Mouse (Mus musculus) CH12.LX (cell line): ENCODE measurements at regions not wholly inside any gene's neighbourhood (a gene's known extent, or its start where the extent isn't known, plus 50 kb on each side); places are given as distances from the start of the nearest gene placed in this dataset.

Source experiments
- DNase-seq: peaks from one replicate; pipeline ENCODE4 v3.0.0-alpha.2; 2013; ENCODE audit errors: extremely low read depth
- H3K27ac ChIP-seq: 2 replicates; pipeline ENCODE4 v1.5.1; 2012; ENCODE audit warnings: low read depth, mild to moderate bottlenecking, control low read depth, moderate library complexity; ENCODE audit not compliant: insufficient read depth
- H3K27me3 ChIP-seq: replicated peaks from 2 replicates; pipeline ENCODE3; 2012; ENCODE audit warnings: inconsistent platforms
- H3K36me3 ChIP-seq, 2 experiments: replicated peaks in 1 of 2; 2 replicates each; pipeline versions ENCODE3 to v1.6.1; 2012; ENCODE audit warnings: inconsistent platforms in 1 of 2, low read length in 1 of 2, mild to moderate bottlenecking in 1 of 2, mixed read lengths in 1 of 2, moderate library complexity in 1 of 2; ENCODE audit not compliant: control insufficient read depth in 1 of 2, insufficient read depth in 1 of 2
- H3K4me1 ChIP-seq, 2 experiments: 2 replicates each; pipeline ENCODE4 v1.6.1; 2012; ENCODE audit warnings: inconsistent platforms in 1 of 2, moderate library complexity in 1 of 2; ENCODE audit not compliant: insufficient read depth in 2 of 2, control insufficient read depth in 1 of 2
- H3K4me2 ChIP-seq: 2 replicates; pipeline ENCODE4 v1.6.1; 2012; ENCODE audit warnings: low read depth, mild to moderate bottlenecking, control low read depth; ENCODE audit not compliant: poor library complexity, insufficient read depth, severe bottlenecking
- H3K4me3 ChIP-seq, 3 experiments: fragments of 150-350 bp in 1 of 3; sonication (generic) in 1 of 3; replicated peaks in 1 of 3; 2 replicates each; pipeline versions ENCODE3 to v1.5.1; 2011 to 2012; ENCODE audit warnings: low read depth in 2 of 3, low read length in 2 of 3, mild to moderate bottlenecking in 2 of 3, moderate library complexity in 2 of 3, control low read depth in 1 of 3, improper control_type of control experiment in 1 of 3, inconsistent platforms in 1 of 3, mixed read lengths in 1 of 3; ENCODE audit not compliant: poor library complexity in 1 of 3
- H3K79me2 ChIP-seq: replicated peaks from 2 replicates; pipeline ENCODE4 v1.6.1; 2012; ENCODE audit warnings: mild to moderate bottlenecking, moderate library complexity; ENCODE audit not compliant: control insufficient read depth, poor library complexity, insufficient read depth, severe bottlenecking; ENCODE audit errors: extremely low read depth
- H3K9ac ChIP-seq: 2 replicates; pipeline ENCODE4 v1.6.1; 2012; ENCODE audit warnings: low read depth, mild to moderate bottlenecking, control low read depth, moderate library complexity; ENCODE audit not compliant: insufficient read depth
- H3K9me3 ChIP-seq: replicated peaks from 2 replicates; pipeline ENCODE3; 2012; ENCODE audit warnings: low read length, inconsistent platforms, mixed read lengths
- BHLHE40 ChIP-seq: IDR thresholded peaks from 2 replicates; pipeline ENCODE4 v1.6.1; 2011; ENCODE audit warnings: mild to moderate bottlenecking, low read depth, low read length, improper control_type of control experiment
- CTCF ChIP-seq, 2 experiments: IDR thresholded peaks in 1 of 2; conservative IDR thresholded peaks in 1 of 2; 2 replicates each; pipeline ENCODE4 v1.5.1; 2011 to 2012; ENCODE audit warnings: low read depth in 2 of 2, low read length in 2 of 2, improper control_type of control experiment in 1 of 2, inconsistent platforms in 1 of 2, mild to moderate bottlenecking in 1 of 2, moderate library complexity in 1 of 2
- E2F4 ChIP-seq: IDR thresholded peaks from 2 replicates; pipeline ENCODE4 v1.6.1; 2011; ENCODE audit warnings: low read depth, low read length, improper control_type of control experiment; ENCODE audit not compliant: insufficient replicate concordance
- ELF1 ChIP-seq: IDR thresholded peaks from 2 replicates; pipeline ENCODE4 v1.6.1; 2014; ENCODE audit warnings: low read depth, mild to moderate bottlenecking, inconsistent platforms, low read length, improper control_type of control experiment
- ETS1 ChIP-seq: conservative IDR thresholded peaks from 2 replicates; pipeline ENCODE4 v1.6.1; 2012; ENCODE audit warnings: low read depth, mild to moderate bottlenecking, inconsistent platforms, low read length, improper control_type of control experiment, moderate library complexity
- MAFK ChIP-seq: IDR thresholded peaks from 2 replicates; pipeline ENCODE4 v1.6.1; 2011; ENCODE audit warnings: low read length, improper control_type of control experiment; ENCODE audit not compliant: insufficient replicate concordance
- POLR2A ChIP-seq: IDR thresholded peaks from 2 replicates; pipeline ENCODE4 v1.6.1; 2011; ENCODE audit warnings: low read depth, mild to moderate bottlenecking, improper control_type of control experiment, low read length
- RAD21 ChIP-seq: IDR thresholded peaks from 2 replicates; pipeline ENCODE4 v1.6.1; 2011; ENCODE audit warnings: low read depth, mild to moderate bottlenecking, low read length, improper control_type of control experiment, moderate library complexity
- SMC3 ChIP-seq: IDR thresholded peaks from 2 replicates; pipeline ENCODE4 v1.6.1; 2011; ENCODE audit warnings: low read depth, low read length, improper control_type of control experiment
- dilution Hi-C: fragments of 300-500 bp; cut with MboI; formaldehyde crosslinking; loops from 2 replicates; pipeline ENCODE4 v1.14.3; 2020; ENCODE audit warnings: low sequenced_read_pairs; ENCODE audit not compliant: extremely low pct_unique_long_range_greater_than_20kb, extremely low pct_ligation_motif_present
- in situ Hi-C: fragments of 300-500 bp; cut with MboI; formaldehyde crosslinking; loops from 3 replicates; pipeline ENCODE4 v1.14.3; 2019; ENCODE audit warnings: low sequenced_read_pairs, low pct_ligation_motif_present, low pct_unique_long_range_greater_than_20kb, mixed read lengths

DNA sequence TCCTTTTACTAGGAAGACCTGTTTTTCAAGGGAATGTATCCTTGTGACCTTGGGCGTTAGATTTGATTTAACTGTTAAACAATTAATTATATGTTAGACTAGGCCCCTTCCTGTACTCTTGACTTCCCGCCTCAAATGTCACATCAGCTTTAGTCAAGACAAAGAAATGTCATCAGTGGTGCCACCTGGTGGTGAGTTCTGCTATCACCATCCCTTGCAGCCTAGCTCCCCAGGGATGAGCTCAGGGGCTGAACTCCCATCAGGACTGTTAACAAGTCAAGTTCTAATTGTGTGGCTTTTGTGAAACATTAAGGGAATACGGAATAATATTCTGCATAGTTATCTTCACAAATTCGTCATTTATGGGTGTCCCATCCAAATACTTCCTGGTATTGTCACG lies 436.8 kb downstream of the Fut8 start:
- Histone ChIP-seq H3K9ac (no peak overlapping the region), H3K27me3 (no peaks in the 10 kb centered on the region), H3K4me2 (no peak overlapping the region), H3K4me1 (peaks cover 0 to 4% of the 10 kb centered on the region in 2 experiments; a peak in 1 of 4 replicates), H3K9me3 (peaks cover 2% of the 10 kb centered on the region), H3K79me2 (no peaks in the 10 kb centered on the region), H3K36me3 (no peaks in the 10 kb centered on the region)
- DNase-seq: peak; percentile 67
- peak; percentile 68 to 81 for TF ChIP-seq CTCF (conservative IDR thresholded peaks at IDR 0.05 in 1 of 2, IDR thresholded peaks at IDR 0.05 in 1 of 2; ENCODE audit: low read depth in 2 of 2, low read length in 2 of 2)
- TF ChIP-seq E2F4: 0 out of 2 replicates have a peak, but pooled peaks have one; percentile 25
- TF ChIP-seq POLR2A: no peak
- peak; percentile 47 for TF ChIP-seq RAD21
- no peak for TF ChIP-seq MAFK
- peak; percentile 76 for TF ChIP-seq SMC3
- TF ChIP-seq ELF1: 0 out of 2 replicates have a peak, but pooled peaks have one; percentile 19
- TF ChIP-seq, all 38 proteins: peak for 5
- in situ Hi-C loops: loop anchor here (10.0 to 25.0 kb wide), 2 partner anchors 437 to 680 kb away; partner anchors contain the start of gene Fut8
- H3K27ac ChIP-seq: no peak overlapping the region
- dilution Hi-C loops: no loop called here
- no peak overlapping the region for H3K4me3 ChIP-seq

DNA sequence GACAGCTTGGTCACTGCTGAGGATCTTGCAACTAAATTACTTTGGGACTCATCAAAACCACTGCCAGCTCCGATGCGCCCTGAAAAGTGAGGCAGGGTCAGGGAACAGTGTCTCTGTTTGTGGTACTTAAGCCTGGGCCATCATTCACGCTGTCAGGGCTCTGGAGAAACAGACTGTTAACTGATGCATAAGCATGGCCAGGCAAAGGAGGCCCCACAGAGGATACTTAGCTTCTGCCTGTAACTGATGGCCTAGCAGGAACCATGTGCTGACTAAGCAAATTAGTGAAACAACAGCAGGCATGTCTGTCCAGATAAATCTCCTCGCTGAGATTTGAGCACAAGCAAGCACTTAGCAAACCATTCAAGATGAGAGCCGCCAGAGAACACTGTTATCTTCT lies 440.1 kb downstream of the Fut8 start:
- in situ Hi-C loops: loop anchor here (10.0 kb wide), 1 partner anchor 683 kb away; no protein-coding TSS in a partner anchor
- TF ChIP-seq MAFK (peak; percentile 73; the same call in 1 of the 2 replicates), BHLHE40 (no peak)
- Histone ChIP-seq H3K9me3 (peaks cover 2% of the 10 kb centered on the region), H3K9ac (no peak overlapping the region), H3K27ac (no peak overlapping the region), H3K27me3 (no peaks in the 10 kb centered on the region), H3K4me1 (peaks cover 0 to 4% of the 10 kb centered on the region in 2 experiments; a peak in 1 of 4 replicates), H3K4me3 (no peak overlapping the region), H3K79me2 (no peaks in the 10 kb centered on the region), H3K4me2 (no peak overlapping the region), H3K36me3 (no peaks in the 10 kb centered on the region)
- dilution Hi-C loops: no loop called here
- DNase-seq: no peak

DNA sequence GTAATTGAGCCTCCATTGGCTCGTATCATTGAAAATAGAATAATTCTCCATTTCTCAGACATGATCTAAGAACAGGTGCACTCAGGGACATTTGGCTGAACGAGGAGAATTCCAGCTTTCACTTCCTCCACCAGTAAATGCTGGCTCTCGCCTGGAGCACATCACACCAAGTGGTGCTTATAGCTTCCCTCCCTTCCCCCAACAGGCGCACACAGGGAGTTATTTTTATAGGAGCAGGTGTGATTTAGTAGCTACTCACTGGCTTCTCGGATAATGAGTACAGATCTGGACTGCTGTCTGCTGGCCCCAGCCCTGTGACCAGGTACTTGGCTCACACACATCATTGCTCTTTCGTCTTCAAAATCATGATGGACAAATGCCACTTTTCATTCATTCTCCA lies 456.2 kb downstream of the Fut8 start:
- no peak for DNase-seq
- no peaks in the 10 kb centered on the region for H3K27me3 ChIP-seq
- TF ChIP-seq ETS1 (no peak), POLR2A (no peak)
- TF ChIP-seq, all 38 proteins: peak for 0
- Histone ChIP-seq H3K36me3 (no peaks in the 10 kb centered on the region), H3K4me2 (no peak overlapping the region), H3K9ac (no peak overlapping the region), H3K79me2 (no peaks in the 10 kb centered on the region), H3K4me1 (peaks cover 9 to 18% of the 10 kb centered on the region in 2 experiments), H3K27ac (no peak overlapping the region), H3K4me3 (no peak overlapping the region), H3K9me3 (no peaks in the 10 kb centered on the region)
- dilution Hi-C loops (no loop called here), in situ Hi-C loops (no loop called here)
